Mouse (Mus musculus): ENCODE results near the gene Bcl7c.
A peak's percentile ranks its signal among the peaks of the same experiment; 100 is the strongest.

The Bcl7c gene

DNA sequence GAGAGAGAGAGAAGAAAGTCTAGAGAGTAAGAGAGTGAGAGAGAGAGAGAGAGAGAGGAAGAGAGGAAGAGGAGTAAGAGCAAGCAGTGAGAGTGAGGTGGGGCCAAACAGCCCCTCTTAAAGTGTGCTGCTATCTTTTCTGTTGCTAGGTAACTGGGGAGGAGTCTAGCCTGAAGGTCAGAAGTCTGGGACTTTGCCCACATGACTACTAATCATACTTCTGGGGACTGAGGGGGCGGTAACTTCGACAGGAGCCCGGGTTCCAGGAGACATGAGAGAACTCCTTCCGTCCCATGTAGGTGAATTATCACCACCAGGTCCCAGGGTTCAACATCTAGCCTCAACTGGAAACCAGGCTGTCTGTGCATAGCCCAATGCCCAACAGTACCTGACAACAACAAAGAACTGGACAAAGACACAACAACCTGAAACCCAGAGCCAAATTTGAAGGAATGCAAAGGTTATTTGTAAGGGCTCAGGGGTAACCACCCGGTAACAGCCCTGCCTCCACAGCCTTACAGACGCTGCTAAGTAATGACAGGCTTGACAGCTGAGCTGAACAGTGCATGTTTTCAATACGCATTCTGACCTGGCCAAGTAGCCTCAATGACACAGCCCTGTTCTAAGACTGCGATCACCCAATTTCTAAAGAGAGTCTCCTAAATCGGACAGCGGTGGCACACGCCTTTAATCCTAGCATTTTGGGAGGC, 21.8 kb downstream of the Bcl7c start:
- no peak for DNase-seq (ENCODE audit: low read depth in 1 of 2, low spot score in 2 of 2)

DNA sequence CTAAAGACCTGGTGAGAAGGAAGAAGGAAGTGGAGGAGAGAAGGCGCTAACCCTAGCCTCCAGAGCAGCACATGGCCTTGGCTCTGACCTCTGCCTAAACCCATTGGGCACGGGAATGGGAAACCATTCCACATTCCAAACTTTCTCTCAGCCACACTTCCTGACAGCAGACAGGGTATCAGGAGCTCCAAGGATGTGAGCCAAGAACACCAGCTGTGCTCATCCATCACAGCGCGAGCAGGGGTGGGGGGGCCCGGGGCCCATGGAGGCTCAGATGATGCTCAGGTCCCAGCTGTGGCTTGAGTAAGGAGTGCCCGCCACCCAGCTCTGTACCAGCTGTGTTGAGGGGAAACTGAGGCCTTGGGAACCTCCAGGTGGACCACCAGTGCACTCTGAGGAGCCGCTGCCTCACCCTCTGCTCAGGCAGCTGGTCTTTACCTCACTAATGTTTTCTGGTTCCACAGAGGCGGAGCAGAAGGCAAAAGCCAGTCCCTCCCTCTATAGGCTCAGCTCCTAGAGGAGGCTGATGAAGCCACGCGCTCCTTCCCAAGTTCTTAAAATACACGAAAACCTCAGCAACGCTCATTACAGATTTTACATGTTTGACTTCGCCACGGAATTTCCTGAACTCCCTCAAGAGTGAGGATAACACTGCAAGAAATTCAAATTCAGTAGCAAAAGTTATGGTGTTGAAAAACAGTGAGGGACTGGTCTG, 23.3 kb downstream of the Bcl7c start:
- DNase-seq (ENCODE audit: low read depth in 1 of 2, low spot score in 2 of 2): no peak

DNA sequence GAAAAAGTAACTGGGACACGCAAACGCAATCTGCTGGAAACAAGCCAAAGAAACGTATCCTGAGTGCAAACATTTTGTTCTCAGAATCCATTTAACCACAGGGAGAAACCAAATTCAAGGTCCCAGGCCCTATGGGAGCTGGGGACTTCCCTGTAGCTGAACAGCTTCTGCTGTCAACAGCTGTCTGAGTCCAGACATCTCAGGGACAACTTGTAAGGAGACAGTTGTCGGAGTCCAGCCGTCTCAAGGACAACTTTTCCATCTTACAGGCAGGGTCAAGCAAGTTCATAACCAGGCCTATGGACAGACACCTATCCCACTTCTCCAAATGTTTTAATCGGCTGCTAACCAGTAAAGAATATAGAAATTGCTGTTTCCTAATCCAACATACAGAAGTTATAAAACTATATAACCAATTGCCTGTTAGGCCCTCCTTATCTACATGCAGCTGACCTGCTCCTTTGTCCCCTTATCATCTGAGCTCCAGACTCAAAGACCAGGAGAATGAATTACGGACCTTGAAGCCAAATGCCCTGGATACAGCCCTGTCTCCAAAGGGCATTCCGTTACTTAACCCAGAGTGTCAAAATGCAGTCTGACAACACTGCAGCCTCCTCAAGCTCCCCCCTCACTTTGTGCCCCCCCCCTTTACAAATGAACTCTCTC, 26.7 kb downstream of the Bcl7c start:
- no peak for DNase-seq (ENCODE audit: low read depth in 1 of 2, low spot score in 2 of 2)

DNA sequence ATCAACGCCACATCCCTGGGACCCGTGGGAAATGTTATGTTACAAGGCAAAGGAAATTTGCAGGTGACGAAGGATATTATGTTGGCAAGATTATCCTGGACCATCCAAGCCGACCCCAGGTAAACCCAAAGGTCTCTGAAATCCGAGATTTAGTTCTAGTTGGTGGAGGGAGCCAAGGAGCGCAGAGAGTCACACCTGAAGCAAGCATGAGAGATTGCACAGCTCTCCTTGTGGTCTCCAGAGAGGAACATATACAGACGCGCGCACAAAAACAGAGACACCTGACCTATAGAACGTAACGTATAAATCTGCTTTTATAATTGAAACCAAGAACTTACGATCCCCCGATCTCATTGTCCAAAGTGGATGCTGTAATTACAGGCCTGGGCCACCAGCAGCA, 28.2 kb downstream of the Bcl7c start:
- DNase-seq (ENCODE audit: low read depth in 1 of 2, low spot score in 2 of 2): no peak

DNA sequence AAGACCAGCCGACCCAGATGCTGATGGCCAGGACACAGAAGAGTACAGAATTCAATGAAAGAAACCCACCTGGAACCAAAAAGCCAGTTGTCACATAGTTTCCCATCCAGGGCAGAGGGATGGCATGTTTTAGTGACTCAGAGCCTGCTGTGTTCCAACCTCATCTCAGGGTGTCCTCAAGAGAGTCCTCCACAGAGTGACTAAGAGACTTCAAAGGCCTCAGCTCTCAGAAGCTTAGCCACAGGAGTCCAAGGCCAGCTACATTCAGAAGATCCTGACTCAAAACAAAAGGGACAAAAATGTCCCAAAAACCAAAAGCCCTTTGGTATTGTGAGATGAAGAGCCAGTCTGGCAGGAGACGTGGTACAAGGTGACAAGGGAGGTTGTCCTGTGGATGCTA, 29.9 kb downstream of the Bcl7c start:
- no peak for DNase-seq (ENCODE audit: low read depth in 1 of 2, low spot score in 2 of 2)

DNA sequence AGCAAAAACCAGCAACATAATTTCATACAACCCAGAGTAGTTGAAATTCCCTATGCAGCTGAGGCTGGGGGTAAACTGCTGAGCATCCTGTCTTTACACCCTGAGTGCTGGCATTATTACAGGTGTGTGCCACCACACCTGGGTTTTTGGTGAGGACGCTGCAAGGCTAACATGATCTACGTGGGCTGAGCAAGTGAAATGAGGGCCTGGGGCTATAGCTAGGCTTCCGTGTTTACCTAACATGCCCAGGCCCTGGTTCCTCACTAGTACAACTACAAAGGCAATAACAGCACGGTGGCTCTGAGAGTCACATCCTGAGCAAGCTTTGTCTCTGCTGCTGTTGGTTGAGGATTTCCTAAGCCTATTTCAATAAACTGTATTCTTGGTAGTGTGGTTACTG, 31.1 kb downstream of the Bcl7c start:
- DNase-seq (ENCODE audit: low read depth in 1 of 2, low spot score in 2 of 2): no peak

DNA sequence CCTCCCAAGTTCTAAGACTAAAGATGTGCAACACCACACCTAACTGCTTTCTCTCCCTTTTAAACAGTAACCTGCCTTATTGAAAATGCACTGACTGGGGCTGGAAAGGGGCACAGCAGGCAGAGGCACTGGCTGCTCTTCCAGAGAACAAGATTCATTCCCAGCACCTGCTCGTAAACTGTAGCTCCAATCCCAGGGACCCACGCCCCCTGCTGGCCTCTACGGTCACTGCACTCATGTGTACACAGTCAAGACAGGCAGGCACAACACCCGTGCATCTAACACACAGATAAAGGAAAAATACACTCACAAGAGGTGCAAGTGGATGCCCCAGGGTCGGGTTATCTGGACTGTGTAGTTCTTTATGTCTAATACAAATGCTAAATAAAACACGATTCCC, 31.7 kb downstream of the Bcl7c start:
- peak; percentile 13 to 43 for DNase-seq (ENCODE audit: low read depth in 1 of 2, low spot score in 2 of 2)

DNA sequence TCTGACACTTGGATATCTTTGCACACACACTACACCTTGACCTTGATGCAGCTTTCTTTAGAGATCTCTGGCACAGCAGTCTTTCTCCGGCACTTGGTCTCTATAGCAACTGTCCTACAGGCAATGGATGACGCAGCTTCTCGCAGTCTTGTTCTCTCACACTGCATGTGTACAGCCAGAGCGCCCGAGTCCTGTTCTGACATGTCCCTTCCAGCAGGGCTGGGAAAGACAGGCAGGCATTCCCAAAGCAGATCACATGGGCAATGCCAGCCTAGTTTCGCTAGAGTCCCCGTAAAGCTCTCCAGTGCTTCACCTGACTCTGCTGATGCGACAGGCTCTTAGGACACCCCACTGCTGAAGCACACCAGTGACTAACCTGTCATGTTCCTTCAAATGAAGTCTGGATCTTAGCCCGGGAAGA, 33.3 kb downstream of the Bcl7c start:
- no peak for DNase-seq (ENCODE audit: low read depth in 1 of 2, low spot score in 2 of 2)

DNA sequence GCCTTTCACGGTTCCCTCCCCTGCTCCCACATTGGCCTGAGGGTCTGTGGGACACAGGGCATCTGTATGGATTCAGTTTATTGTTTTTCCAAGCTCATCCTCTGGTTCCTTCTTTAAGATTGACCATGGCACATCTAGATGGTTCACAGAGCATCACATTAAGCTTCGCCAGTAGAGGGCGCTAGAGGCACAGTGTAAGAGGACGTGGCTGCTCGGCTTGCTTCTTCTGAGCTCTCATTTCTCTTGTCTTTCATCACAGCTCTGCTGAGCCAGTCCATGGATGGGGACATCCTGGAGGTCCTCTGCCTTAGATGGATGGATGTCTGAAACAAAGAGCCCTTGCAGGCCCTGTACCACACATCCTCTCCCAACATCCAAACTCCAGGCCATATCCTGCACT, 33.8 kb downstream of the Bcl7c start:
- peak; percentile 26 to 57 for DNase-seq (ENCODE audit: low read depth in 1 of 2, low spot score in 2 of 2)

DNA sequence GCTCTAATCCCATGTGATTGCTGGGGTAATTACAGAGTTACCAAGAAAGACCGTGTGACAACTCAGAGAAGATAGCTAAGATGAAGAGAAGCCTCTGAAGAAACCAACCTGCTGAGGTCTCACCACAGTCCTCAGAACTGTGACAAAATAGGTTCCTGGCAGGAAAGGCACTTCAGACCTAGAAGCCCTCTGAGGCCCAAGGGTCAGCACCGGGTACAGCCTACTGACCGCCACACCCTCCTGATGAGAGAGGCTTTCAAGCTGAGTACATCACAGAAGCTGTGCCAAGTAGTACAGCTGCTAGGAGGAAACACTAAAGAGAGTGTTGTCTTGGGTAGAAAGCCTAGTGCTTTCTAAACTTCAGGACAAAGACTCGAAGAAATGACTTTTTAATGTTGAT, 36.0 kb downstream of the Bcl7c start:
- no peak for DNase-seq (ENCODE audit: low read depth in 1 of 2, low spot score in 2 of 2)

DNA sequence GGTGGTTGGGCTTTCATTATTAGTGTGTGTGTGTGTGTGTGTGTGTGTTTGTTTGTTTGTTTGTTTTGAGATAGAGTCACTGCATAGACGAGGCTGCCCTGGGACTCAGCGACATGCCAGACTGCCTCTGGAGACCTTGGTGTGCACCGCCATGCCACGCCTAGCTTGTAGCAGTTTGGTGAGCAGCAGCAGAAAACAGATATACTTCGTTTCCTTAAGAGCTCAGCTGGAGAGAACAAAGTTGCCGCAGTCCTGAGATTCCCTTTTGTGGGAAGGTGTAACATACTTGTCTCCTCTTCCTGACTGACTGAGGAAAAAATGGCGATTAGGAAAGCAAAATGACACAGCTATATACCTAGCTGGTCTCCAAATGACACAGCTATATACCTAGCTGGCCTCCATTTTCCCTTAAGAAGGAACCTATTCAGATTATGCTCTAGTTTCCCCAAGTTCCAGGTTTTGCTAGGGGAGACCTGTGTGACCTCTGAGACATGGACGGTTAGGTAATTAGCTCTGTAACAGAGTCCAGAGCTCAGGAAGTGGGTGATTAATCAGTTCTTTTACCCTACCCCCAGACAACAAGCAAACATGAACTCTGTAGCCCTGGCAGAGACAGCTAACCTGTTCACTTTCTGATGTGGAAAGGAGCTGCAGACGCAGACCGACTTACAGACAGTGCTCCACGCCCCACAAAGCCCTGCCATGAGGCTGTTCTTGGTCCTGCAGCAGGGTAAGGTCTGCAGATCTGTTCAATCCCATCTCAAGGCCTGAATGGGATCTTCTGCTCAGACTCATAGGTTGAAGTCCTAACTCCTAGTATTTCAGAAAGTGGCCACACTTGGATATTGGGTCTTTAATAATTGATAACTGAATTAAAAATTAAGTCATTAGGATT, 36.6 kb downstream of the Bcl7c start:
- no peak for DNase-seq (ENCODE audit: low read depth in 1 of 2, low spot score in 2 of 2)

DNA sequence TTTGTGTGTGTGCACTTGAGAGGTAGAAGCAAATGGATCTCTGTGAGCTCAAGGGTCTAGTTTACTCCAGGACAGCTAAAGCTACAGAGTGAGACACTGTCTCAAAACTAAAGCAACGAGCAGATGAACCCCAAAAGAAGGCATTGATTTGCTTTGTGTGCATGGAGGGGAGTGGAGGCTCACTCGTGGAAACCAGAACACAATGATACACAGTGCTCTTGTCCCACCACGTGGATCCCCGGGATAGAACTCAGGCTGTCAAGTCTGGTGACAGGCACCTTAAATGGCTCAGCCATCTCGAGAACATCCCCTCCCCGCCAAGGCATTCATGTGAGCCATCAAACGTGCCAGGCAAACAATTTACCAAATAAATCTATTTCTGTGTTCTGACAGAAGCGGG, 41.6 kb downstream of the Bcl7c start:
- no peak for DNase-seq (ENCODE audit: low read depth in 1 of 2, low spot score in 2 of 2)

DNA sequence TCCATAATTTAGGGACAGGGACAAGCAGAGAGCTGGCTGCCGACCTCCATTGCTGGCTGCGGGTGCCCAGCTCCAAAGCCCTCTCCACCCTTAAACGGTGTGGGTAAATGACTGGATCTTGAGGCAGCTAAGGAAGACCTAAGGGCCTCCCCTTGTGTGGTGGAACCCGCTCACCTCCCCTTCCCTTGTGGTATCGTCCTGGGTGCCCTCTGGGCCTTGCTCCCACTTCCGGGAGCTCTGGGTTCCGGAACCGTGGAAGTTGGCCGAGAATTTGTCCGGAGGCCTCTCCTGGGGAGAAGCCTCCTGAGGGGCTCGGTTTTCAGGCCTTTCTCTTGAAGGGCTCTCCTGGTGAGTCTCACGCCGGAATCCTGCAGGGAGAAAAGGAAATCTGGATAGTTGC, 42.1 kb downstream of the Bcl7c start:
- no peak for DNase-seq (ENCODE audit: low read depth in 1 of 2, low spot score in 2 of 2)

DNA sequence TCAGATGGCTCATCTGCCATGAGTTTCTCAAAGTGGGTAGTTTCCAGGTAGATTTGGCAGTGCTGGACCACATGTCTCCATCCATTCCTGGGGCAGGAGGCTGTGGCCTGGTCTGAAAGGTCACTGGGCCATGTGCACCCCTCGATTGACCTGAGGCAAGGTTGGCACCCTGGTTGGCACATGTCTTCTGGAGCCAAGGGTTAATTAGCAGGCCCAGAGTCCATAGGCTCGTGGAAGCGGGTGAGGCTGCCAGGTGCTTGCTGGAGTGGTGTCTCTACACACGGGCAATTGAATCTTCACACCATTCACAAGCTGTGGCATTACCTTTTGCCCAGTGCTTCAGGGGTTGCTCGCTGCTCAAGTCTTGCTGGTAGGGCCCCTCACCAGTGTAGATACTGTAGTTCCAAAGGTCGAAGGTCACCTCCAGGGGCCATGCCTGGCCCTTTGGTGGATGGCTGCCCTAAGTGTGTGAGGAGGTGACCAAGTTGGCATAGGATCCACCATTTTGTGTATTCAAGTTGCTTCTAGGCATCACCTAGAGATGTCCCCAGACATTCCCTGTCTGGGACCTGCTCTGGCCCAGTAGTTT, 42.6 kb downstream of the Bcl7c start:
- DNase-seq (ENCODE audit: low read depth in 1 of 2, low spot score in 2 of 2): no peak

DNA sequence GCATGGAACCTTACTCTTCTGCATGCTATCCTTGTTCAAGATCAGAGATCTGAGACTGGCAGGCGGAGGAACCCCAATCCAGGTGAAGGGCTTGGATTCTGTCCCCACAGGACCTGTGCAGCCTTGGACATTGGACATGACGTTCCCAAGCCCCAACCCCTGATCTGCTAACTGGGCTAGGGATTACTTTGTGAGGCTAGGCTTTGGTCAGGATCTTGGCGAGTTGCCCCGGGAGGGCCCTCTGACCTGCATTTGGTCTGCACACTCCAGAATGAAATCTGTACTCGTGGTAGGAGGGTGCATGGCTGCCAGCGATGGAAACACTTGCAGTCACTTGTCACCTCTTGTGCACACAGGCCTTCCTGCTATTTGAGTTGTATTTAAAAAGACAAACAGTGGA, 45.8 kb downstream of the Bcl7c start:
- no peak for DNase-seq (ENCODE audit: low read depth in 1 of 2, low spot score in 2 of 2)

DNA sequence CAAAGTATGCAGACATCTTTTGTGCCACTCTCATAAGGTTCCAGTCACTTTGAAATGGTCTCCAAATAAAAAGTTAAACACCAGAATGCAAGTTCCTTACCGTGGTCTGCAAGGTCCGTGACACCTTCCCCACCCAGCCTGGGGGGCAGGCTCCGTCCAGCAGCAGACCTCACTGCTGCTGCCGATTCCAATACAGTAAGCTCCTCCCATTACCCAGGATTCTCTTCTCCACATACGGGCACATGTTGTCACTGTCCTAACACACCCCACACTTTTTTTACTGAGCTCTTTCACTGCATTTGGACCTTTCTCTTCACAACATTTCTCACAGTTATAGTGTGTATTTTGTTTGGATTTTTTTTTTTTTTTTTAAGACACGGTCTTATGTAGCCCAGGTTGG, 46.9 kb downstream of the Bcl7c start:
- no peak for DNase-seq (ENCODE audit: low read depth in 1 of 2, low spot score in 2 of 2)

DNA sequence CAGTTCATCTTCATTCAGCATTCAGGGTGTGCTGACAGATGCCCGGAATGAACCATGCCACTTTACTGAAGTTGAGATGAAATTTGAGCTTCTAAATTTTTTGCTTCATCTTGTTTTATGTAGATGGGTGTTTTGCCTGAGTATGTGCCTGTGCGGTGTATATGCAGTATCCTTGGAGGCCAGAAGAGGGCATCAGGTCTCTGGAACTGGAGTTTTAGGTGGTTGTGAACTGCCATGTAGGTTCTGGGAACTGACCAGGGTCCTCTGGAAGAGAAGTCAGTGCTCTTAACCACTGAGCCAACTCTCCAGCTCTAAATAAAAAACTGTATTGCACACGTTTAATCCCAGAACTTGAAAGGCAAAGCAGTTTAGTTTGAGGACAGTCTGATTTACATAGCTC, 47.9 kb downstream of the Bcl7c start:
- no peak for DNase-seq (ENCODE audit: low read depth in 1 of 2, low spot score in 2 of 2)

DNA sequence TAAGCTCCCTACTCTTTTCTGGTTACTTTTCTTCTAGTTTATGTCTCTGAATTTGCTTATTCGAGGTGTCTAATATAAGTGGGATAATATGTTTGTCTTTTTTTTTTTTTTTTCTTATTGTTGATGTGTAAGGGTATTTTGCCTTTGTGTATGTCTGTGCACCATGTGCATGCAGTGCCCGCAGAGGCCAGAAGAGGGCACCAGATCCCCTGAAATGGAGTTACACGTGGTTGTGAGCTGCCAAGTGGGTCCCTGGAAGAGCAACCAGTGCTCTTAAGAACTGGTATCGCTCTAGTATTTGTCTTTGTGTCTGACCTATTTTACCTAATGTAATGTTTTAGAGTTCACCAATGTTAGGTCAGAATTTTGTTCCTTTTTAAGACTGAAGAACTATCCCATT, 51.8 kb downstream of the Bcl7c start:
- DNase-seq (ENCODE audit: low read depth in 1 of 2, low spot score in 2 of 2): peak; percentile 20 to 45

DNA sequence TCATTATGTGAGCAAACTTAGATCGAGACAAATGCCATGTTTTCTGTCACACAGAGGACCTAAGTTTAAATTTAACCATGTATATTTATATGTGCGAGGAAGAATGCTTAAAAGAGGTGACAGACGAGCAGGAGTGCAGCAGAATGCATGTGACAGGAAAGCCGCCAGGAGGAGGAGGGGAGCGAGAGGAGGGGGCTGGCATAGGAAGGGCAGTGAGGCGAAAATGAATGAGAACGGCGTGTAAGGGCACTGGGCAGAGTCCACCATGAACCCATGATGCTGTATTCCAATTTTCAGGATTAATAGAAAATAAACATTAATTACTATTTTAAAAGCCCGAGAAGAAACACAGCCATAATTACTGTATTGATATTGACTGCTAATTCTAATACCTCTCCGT, 54.4 kb downstream of the Bcl7c start:
- no peak for DNase-seq (ENCODE audit: low read depth in 1 of 2, low spot score in 2 of 2)

DNA sequence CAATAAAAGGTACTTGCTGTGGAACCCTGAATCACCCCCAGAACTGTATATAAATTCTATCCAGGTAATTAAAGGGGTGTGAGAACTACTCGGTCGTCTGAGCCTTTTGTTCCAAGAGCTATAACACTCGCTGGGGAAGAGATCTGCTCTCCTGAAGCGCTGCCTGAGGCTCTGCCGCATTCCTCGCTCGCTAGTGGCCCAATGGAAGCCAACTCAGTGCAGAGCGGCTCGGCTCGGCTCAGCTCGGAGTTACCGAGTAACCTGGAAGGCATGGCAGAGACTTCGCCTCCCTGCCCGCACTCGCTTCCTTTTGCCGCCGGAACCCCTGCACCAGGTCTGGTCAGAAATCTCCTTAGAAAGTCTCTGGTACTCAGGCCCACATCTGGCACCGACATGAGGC, 56.7 kb downstream of the Bcl7c start:
- no peak for DNase-seq (ENCODE audit: low read depth in 1 of 2, low spot score in 2 of 2)

DNA sequence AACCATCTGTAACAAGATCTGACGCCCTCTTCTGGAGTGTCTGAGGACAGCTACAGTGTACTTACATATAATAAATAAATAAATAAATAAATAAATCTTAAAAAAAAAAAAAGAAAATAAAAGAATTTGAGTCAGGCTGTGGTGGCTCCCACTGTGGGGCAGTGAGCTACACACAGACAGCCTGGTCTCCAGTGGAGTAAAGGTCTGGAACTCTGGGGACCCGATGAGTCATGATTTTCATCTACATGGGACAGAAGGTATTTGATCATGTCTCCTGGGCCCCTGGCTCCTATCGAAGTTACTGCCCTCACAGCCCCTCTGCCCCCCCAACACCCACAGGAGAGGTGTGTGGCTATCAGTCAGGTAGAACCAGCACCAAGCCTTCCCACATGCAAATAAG, 57.1 kb downstream of the Bcl7c start:
- no peak for DNase-seq (ENCODE audit: low read depth in 1 of 2, low spot score in 2 of 2)
